Mouse (Mus musculus) monocyte, adult 5-6 weeks (primary cell): ENCODE measurements around the gene Abtb2. TPM values are rescaled to one million over a fixed set of nuclear protein-coding genes. Genes with fewer than 3 reads are reported as not detected.
A peak's percentile ranks its signal among the peaks of the same experiment; 100 is the strongest.

ENCODE experiments used
- ATAC-seq: fragments of 153-309, 156-312 bp; replicated peaks from 2 replicates; pipeline ENCODE4 v1.8.0; 2017; ENCODE audit warnings: mild to moderate bottlenecking; ENCODE audit not compliant: low TSS enrichment, insufficient number of reproducible peaks, severe bottlenecking, poor library complexity, low FRiP score
- total RNA-seq: library from RNA; stranded (forward); fragments of 200-1000, 200-491, 200-594 nt; gene quantifications from 3 replicates; pipeline ENCODE4 v1.2.3, GENCODE M21; 2017

The Abtb2 gene
- total RNA-seq, 1 experiment from 2014 or later = 6.0 TPM

GRCm38 (mm10) chr2:103703865-103704264 is 137.8 kb downstream of the Abtb2 start:
- ATAC-seq = no peak

- ATAC-seq = no peak
These were observed 139.7 kb downstream of the Abtb2 start for GRCm38 (mm10) chr2:103705826-103706225.

GRCm38 (mm10) chr2:103706226-103706625 is 140.1 kb downstream of the Abtb2 start:
- no peak for ATAC-seq

- ATAC-seq = no peak
These were observed 141.1 kb downstream of the Abtb2 start for GRCm38 (mm10) chr2:103707056-103707776.

- no peak for ATAC-seq
These were observed 144.7 kb downstream of the Abtb2 start for GRCm38 (mm10) chr2:103710849-103711248.

- ATAC-seq = no peak
These were observed 147.7 kb downstream of the Abtb2 start for GRCm38 (mm10) chr2:103713831-103714230.

GRCm38 (mm10) chr2:103714412-103714811 is 148.3 kb downstream of the Abtb2 start:
- ATAC-seq = no peak

- peak; percentile 74 for ATAC-seq
These were observed 152.6 kb downstream of the Abtb2 start for GRCm38 (mm10) chr2:103718594-103719291.

GRCm38 (mm10) chr2:103719292-103719646 is 153.2 kb downstream of the Abtb2 start:
- no peak for ATAC-seq

- no peak for ATAC-seq
These were observed 158.4 kb downstream of the Abtb2 start for GRCm38 (mm10) chr2:103724521-103724920.

- no peak for ATAC-seq
These were observed 162.0 kb downstream of the Abtb2 start for GRCm38 (mm10) chr2:103728027-103728540.

GRCm38 (mm10) chr2:103730999-103731398 is 164.9 kb downstream of the Abtb2 start:
- no peak for ATAC-seq

GRCm38 (mm10) chr2:103731423-103731822 is 165.3 kb downstream of the Abtb2 start:
- ATAC-seq = no peak

GRCm38 (mm10) chr2:103742821-103743220 is 176.7 kb downstream of the Abtb2 start:
- no peak for ATAC-seq

- ATAC-seq = no peak
These were observed 177.4 kb downstream of the Abtb2 start for GRCm38 (mm10) chr2:103743536-103743935.

GRCm38 (mm10) chr2:103743988-103744387 is 177.9 kb downstream of the Abtb2 start:
- ATAC-seq = 0 out of 2 replicates have a peak, but pooled peaks have one; percentile 59

GRCm38 (mm10) chr2:103745481-103745880 is 179.4 kb downstream of the Abtb2 start:
- no peak for ATAC-seq

GRCm38 (mm10) chr2:103746096-103746495 is 180.0 kb downstream of the Abtb2 start:
- no peak for ATAC-seq

GRCm38 (mm10) chr2:103746761-103747160 is 180.7 kb downstream of the Abtb2 start:
- no peak for ATAC-seq

- no peak for ATAC-seq
These were observed 181.8 kb downstream of the Abtb2 start for GRCm38 (mm10) chr2:103747891-103748290.
